Mouse (Mus musculus) inflammation-experienced regulatory T-cells, adult 6 months (primary cell): ENCODE measurements around the gene Cenpi. TPM values are rescaled to one million over a fixed set of nuclear protein-coding genes. Genes with fewer than 3 reads are reported as not detected.
"Not testable (repeated sequence)": the region's sequence is repeated elsewhere in the genome, so short reads cannot be mapped to it uniquely, and the experiment has no call there.

Experiments used
- ATAC-seq: one replicate; pipeline ENCODE4 v1.8.0; 2017
- polyA plus RNA-seq, 3 experiments: library from polyadenylated mRNA; unstranded; fragments of 100-300 nt; shearing (Covaris generic); gene quantifications; one replicate each; pipeline ENCODE4 v1.2.1; 2017

The Cenpi gene
- 10 to 100 TPM in 1 of 3 experiments, 1 to 10 TPM in 2; 1.8 to 14.2 (median 2.6) TPM for polyA plus RNA-seq

GRCm38 (mm10) chrX:134307534-134308274 lies at the start of gene Cenpi:
Gene Cenpi (plus strand): TSS chrX:134308084.
- peak; percentile 98 for ATAC-seq

- ATAC-seq = no peak
Measured at GRCm38 (mm10) chrX:134261191-134261590, 46.7 kb upstream of the Cenpi start.

- no peak for ATAC-seq
Measured at GRCm38 (mm10) chrX:134262129-134262528, 45.8 kb upstream of the Cenpi start.

DNA sequence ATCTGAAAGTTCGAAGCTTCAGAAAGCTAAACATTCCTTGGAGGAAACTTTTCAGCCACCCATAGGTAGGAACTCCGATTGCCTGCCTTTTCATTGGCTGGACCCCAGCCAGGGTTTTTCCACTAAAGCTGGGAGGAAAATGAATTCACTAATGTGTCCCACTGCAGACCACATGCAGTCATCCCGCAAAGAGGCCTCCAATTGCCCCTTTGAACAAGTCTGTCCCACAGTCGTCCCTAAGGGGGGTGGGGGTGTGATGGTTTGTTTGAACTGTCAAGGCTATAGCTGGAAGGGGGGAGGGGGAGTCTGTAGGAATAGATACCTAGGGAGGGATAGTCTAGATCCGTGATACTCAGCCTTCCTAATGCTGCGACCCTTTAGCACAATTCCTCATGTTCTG lies 32.2 kb upstream of the Cenpi start:
- ATAC-seq = no peak

- ATAC-seq = peak; percentile 92
Measured at GRCm38 (mm10) chrX:134276275-134277160, 31.4 kb upstream of the Cenpi start, which contains the start of gene Trmt2b. Gene Trmt2b (minus strand): TSS chrX:134276984.

DNA sequence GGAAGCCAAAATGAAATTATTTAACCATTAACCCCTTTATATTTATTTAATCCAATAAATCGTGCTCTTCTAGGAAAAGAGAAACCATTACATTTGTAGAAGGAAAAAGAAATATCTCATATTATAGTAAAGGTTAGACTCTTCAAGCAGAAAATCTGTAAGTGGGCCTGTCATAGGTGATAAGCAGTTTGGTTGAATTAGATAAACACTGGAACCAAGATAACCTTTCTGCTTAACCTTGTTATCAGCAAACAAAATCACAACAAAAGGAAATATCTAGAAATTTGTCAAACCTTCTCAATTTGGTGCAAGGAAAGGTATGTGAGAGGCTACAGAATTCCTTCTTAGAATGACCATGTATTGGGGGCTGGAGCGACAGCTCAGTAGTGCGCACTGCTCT lies 27.4 kb upstream of the Cenpi start:
- ATAC-seq = no peak

GRCm38 (mm10) chrX:134285102-134285501 lies 22.8 kb upstream of the Cenpi start:
- no peak for ATAC-seq

DNA sequence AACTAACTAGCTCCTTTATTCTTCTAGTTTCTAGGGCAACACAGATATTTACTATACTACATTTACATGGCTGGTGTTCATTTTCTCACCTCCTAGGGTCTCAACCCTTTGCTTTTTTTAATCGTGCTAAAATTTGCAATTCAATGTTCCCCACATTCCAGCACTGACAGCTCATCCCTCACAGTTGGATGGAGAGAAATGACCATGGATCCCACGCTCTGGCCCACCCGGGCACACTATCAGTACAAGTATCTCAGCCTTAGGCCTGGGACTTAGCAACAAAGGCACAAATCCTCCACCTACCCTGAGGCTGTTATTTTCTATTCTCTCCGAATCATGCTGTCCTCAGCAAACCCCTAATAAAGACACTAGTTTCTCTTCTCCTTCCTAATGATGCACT lies 22.1 kb upstream of the Cenpi start:
- no peak for ATAC-seq

DNA sequence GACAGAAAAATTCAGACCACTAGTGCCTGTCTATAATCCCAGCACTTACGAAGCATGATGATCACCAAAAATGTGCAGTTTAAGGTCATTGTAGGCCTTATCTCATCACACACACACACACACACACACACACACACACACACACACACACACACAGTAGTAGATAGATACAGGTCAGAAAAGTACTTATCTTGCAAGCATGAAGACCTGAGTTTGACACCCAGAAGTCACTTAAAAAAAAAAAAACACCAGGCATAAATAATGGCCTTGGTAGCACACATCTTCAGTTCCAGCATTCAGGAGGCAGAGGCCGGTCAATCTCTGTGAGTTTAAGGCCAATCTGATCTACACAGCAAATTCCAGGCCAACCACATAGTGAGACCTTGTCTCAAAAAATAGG lies 20.6 kb upstream of the Cenpi start:
- no peak for ATAC-seq

GRCm38 (mm10) chrX:134296301-134296700 lies 11.6 kb upstream of the Cenpi start:
- no peak for ATAC-seq

- ATAC-seq = no peak
Measured at GRCm38 (mm10) chrX:134296737-134297136, 11.1 kb upstream of the Cenpi start.

- ATAC-seq = no peak
Measured at GRCm38 (mm10) chrX:134297195-134297594, 10.7 kb upstream of the Cenpi start.

- ATAC-seq = no peak
Measured at GRCm38 (mm10) chrX:134300219-134300618, 7.7 kb upstream of the Cenpi start.

GRCm38 (mm10) chrX:134303287-134303686 lies 4.6 kb upstream of the Cenpi start:
- no peak for ATAC-seq

- no peak for ATAC-seq
Measured at GRCm38 (mm10) chrX:134308275-134308634, 371 bp downstream of the Cenpi start.

DNA sequence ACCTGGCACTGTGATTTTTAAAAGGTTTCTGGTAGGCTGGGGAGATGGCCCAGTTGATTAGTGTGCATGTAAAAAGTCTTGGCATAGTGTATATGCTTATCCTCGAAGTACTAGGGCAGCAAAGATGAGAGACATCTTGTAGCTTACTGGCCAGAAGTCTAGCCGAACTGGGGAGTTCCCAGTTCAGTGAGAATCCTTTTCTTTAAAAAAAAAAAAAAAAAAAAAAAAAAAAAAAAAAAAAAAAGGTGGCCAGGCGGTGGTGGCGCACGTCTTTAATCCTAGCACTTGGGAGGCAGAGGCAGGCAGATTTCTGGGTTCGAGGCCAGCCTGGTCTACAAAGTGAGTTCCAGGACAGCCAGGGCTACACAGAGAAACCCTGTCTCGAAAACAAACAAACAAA lies 3.3 kb downstream of the Cenpi start:
- ATAC-seq = not testable (repeated sequence)

DNA sequence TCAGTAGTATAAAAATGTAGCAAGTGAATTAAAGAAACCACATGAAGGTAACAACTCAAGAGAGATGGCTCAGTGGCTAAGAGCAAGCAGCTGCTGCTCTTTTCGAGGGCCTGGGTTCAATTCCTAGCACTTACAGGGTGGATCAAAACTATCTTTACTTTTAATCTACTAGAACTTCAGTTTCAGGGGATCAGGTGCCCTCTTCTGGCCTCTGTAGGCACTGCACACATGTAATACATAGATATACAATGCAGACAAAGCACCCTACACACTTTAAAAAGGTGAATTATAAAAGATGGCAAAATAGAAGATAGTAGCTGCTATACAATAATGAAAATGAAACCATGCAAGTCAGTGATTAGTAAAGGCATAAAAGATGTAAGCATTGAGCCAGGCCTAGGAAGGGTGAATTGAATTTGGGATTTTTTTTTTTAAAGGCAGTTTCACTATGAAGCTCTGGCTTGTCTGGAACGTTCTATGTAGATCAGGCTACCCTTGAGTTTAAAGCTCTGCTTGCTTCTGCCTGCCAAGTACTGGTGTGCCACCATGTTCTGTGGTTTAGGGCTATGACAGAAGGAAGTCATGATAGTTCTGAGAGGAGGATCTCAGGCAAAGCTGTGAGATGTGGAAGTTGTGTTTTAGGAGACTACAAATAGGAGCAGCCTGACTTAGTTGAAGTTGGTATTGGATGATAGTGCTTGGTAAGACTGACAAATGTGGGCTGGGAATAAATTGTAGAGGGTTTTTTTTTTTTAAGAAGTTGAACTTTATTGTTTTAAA lies 11.5 kb downstream of the Cenpi start:
- peak; percentile 76 for ATAC-seq

DNA sequence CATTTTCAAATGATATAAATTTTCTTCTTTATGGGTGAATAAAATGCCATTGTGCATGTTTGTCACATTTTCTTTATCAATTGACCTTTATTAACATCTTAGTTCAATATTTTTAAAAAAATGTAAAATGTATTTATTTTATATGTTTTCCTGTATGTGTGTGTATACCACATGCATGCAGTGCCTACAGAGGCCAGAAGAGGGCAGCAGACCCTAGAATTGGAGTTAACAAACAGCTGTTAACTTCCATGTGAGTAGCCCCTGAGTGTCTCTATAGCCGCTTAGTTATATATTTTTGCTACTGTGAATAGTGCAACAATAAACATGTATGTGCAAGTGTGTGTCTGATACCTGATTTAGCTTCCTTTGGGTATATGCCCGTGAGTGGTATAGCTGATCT lies 25.4 kb downstream of the Cenpi start:
- ATAC-seq = no peak

GRCm38 (mm10) chrX:134342735-134343134 lies 34.9 kb downstream of the Cenpi start:
- no peak for ATAC-seq

GRCm38 (mm10) chrX:134350205-134350604 lies 42.3 kb downstream of the Cenpi start:
- no peak for ATAC-seq

GRCm38 (mm10) chrX:134353848-134354247 lies 46.0 kb downstream of the Cenpi start:
- no peak for ATAC-seq

- ATAC-seq = no peak
Measured at GRCm38 (mm10) chrX:134359336-134359735, 51.5 kb downstream of the Cenpi start.

DNA sequence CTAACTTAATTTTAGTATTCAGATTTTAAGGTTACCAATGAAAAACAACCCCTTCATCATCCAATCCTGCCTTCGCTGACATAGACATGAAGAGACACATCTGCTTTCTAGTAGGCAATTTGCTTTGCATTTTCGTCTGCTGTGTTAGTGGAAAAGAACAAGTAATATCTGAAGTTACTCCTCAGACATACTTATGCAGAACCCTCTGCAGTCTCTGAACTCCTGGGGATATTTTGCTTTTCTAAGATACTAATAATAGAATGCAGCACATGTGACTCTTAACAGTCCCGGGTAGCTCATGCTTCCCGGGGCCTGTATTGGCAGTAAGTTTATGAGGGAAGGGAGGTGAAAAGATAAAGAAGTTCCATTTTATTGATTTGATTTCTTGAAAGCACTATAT lies 54.3 kb downstream of the Cenpi start:
- ATAC-seq = no peak
